Mouse (Mus musculus) MEL (cell line): ENCODE measurements at regions not wholly inside any gene's neighbourhood (a gene's known extent, or its start where the extent isn't known, plus 50 kb on each side); places are given as distances from the start of the nearest gene placed in this dataset.

ENCODE experiments used
- DNase-seq: peaks from one replicate; pipeline ENCODE4 v3.0.0; 2011; ENCODE audit warnings: low read depth, low spot score
- H3K27ac ChIP-seq: 2 replicates; pipeline ENCODE4 v1.5.1; 2012; ENCODE audit warnings: low read depth, mild to moderate bottlenecking, control low read depth, low read length, moderate library complexity; ENCODE audit not compliant: control insufficient read depth
- H3K27me3 ChIP-seq, 2 experiments: fragments of 150-350 bp in 1 of 2; sonication (generic) in 1 of 2; 2 replicates each; pipeline ENCODE4 v1.6.1; 2012; ENCODE audit warnings: low read length in 2 of 2, mild to moderate bottlenecking in 2 of 2, improper control_type of control experiment in 1 of 2, moderate library complexity in 1 of 2; ENCODE audit not compliant: insufficient read depth in 2 of 2, control insufficient read depth in 1 of 2
- H3K36me3 ChIP-seq, 2 experiments: 2 replicates each; pipeline ENCODE4 v1.6.1; 2012 to 2014; ENCODE audit warnings: low read length in 2 of 2, improper control_type of control experiment in 1 of 2, inconsistent platforms in 1 of 2, mild to moderate bottlenecking in 1 of 2; ENCODE audit not compliant: insufficient read depth in 2 of 2, control insufficient read depth in 1 of 2
- H3K4me1 ChIP-seq, 2 experiments: fragments of 150-350 bp in 1 of 2; sonication (generic) in 1 of 2; 2 replicates each; pipeline ENCODE4 v1.6.1; 2012; ENCODE audit warnings: low read length in 2 of 2, improper control_type of control experiment in 1 of 2, mild to moderate bottlenecking in 1 of 2; ENCODE audit not compliant: insufficient read depth in 2 of 2, control insufficient read depth in 1 of 2
- H3K4me3 ChIP-seq, 2 experiments: fragments of 150-350 bp in 1 of 2; sonication (generic) in 1 of 2; 2 replicates each; pipeline ENCODE4 v1.5.1; 2012; ENCODE audit warnings: low read depth in 2 of 2, low read length in 2 of 2, mild to moderate bottlenecking in 2 of 2, moderate library complexity in 2 of 2, control low read depth in 1 of 2, improper control_type of control experiment in 1 of 2; ENCODE audit not compliant: control insufficient read depth in 1 of 2, insufficient read depth in 1 of 2
- H3K79me2 ChIP-seq: 2 replicates; pipeline ENCODE4 v1.6.1; 2012; ENCODE audit warnings: mild to moderate bottlenecking, low read length, moderate library complexity; ENCODE audit not compliant: control insufficient read depth, poor library complexity, insufficient read depth
- H3K9ac ChIP-seq: 2 replicates; pipeline ENCODE4 v1.6.1; 2012; ENCODE audit warnings: low read depth, mild to moderate bottlenecking, control low read depth, low read length, moderate library complexity; ENCODE audit not compliant: control insufficient read depth, poor library complexity, severe bottlenecking
- H3K9me3 ChIP-seq: fragments of 150-350 bp; sonication (generic); replicated peaks from 2 replicates; pipeline ENCODE4 v1.6.1; 2012; ENCODE audit warnings: mild to moderate bottlenecking, low read length, improper control_type of control experiment, moderate library complexity; ENCODE audit not compliant: insufficient read depth
- BHLHE40 ChIP-seq: IDR thresholded peaks from 2 replicates; pipeline ENCODE4 v1.6.1; 2012; ENCODE audit warnings: low read depth, mild to moderate bottlenecking, inconsistent platforms, low read length, improper control_type of control experiment, borderline replicate concordance
- CHD1 ChIP-seq: IDR thresholded peaks from 2 replicates; pipeline ENCODE4 v1.6.1; 2012; ENCODE audit warnings: low read depth, mild to moderate bottlenecking, inconsistent platforms, low read length, improper control_type of control experiment
- CTCF ChIP-seq, 3 experiments: IDR thresholded peaks in 2 of 3; conservative IDR thresholded peaks in 1 of 3; 2 replicates each; pipeline ENCODE4 v1.5.1; 2011 to 2012; ENCODE audit warnings: low read length in 3 of 3, low read depth in 2 of 3, mild to moderate bottlenecking in 2 of 3, improper control_type of control experiment in 1 of 3, inconsistent platforms in 1 of 3, mixed read lengths in 1 of 3, moderate library complexity in 1 of 3; ENCODE audit not compliant: control insufficient read depth in 1 of 3, insufficient read depth in 1 of 3, poor library complexity in 1 of 3, severe bottlenecking in 1 of 3
- ELF1 ChIP-seq: IDR thresholded peaks from 2 replicates; pipeline ENCODE4 v1.6.1; 2014; ENCODE audit warnings: low read depth, mild to moderate bottlenecking, inconsistent platforms, low read length, improper control_type of control experiment, moderate library complexity
- EP300 ChIP-seq, 2 experiments: IDR thresholded peaks; 2 replicates each; pipeline ENCODE4 v1.6.1; 2011; ENCODE audit warnings: improper control_type of control experiment in 2 of 2, low read length in 2 of 2, low read depth in 1 of 2, mild to moderate bottlenecking in 1 of 2
- ETS1 ChIP-seq: IDR thresholded peaks from 2 replicates; pipeline ENCODE4 v1.6.1; 2012; ENCODE audit warnings: low read depth, mild to moderate bottlenecking, inconsistent platforms, low read length, improper control_type of control experiment, moderate library complexity
- GABPA ChIP-seq: IDR thresholded peaks from 2 replicates; pipeline ENCODE4 v1.6.1; 2012; ENCODE audit warnings: low read depth, mild to moderate bottlenecking, inconsistent platforms, low read length, improper control_type of control experiment, moderate library complexity
- GATA1 ChIP-seq: IDR thresholded peaks from 2 replicates; pipeline ENCODE4 v1.6.1; 2011; ENCODE audit warnings: low read depth, low read length, improper control_type of control experiment
- HCFC1 ChIP-seq: IDR thresholded peaks from 2 replicates; pipeline ENCODE4 v1.6.1; 2012; ENCODE audit warnings: low read depth, mild to moderate bottlenecking, inconsistent platforms, low read length, improper control_type of control experiment, moderate library complexity
- KAT2A ChIP-seq: conservative IDR thresholded peaks from 2 replicates; pipeline ENCODE4 v1.6.1; 2012; ENCODE audit warnings: low read depth, low read length, improper control_type of control experiment, inconsistent platforms
- MEF2A ChIP-seq: IDR thresholded peaks from 2 replicates; pipeline ENCODE4 v1.6.1; 2014; ENCODE audit warnings: low read depth, mild to moderate bottlenecking, inconsistent platforms, low read length, improper control_type of control experiment; ENCODE audit not compliant: poor library complexity, insufficient replicate concordance, severe bottlenecking; ENCODE audit errors: extremely low read depth
- MYB ChIP-seq: IDR thresholded peaks from 2 replicates; pipeline ENCODE4 v1.6.1; 2011; ENCODE audit warnings: mild to moderate bottlenecking, low read depth, low read length, improper control_type of control experiment
- MYC ChIP-seq: IDR thresholded peaks from 2 replicates; pipeline ENCODE4 v1.6.1; 2011; ENCODE audit warnings: low read depth, mild to moderate bottlenecking, low read length, improper control_type of control experiment, moderate library complexity
- NELFE ChIP-seq: IDR thresholded peaks from 2 replicates; pipeline ENCODE4 v1.6.1; 2011; ENCODE audit warnings: low read depth, low read length, improper control_type of control experiment
- NRF1 ChIP-seq: IDR thresholded peaks from 2 replicates; pipeline ENCODE4 v1.6.1; 2014; ENCODE audit warnings: low read depth, mild to moderate bottlenecking, inconsistent platforms, low read length, improper control_type of control experiment, moderate library complexity; ENCODE audit not compliant: poor library complexity, insufficient read depth, severe bottlenecking
- POLR2A ChIP-seq, 2 experiments: IDR thresholded peaks; 2 replicates each; pipeline ENCODE4 v1.6.1; 2011 to 2012; ENCODE audit warnings: low read length in 2 of 2, mild to moderate bottlenecking in 2 of 2, control low read depth in 1 of 2, improper control_type of control experiment in 1 of 2, low read depth in 1 of 2, moderate library complexity in 1 of 2; ENCODE audit not compliant: control insufficient read depth in 1 of 2, insufficient read depth in 1 of 2, poor library complexity in 1 of 2
- RAD21 ChIP-seq: IDR thresholded peaks from 2 replicates; pipeline ENCODE4 v1.6.1; 2011; ENCODE audit warnings: mild to moderate bottlenecking, low read depth, low read length, improper control_type of control experiment
- TBP ChIP-seq: IDR thresholded peaks from 2 replicates; pipeline ENCODE4 v1.8.0; 2011; ENCODE audit warnings: low read depth, low read length, improper control_type of control experiment
- TCF12 ChIP-seq: IDR thresholded peaks from 2 replicates; pipeline ENCODE4 v1.6.1; 2014; ENCODE audit warnings: low read depth, mild to moderate bottlenecking, inconsistent platforms, low read length, improper control_type of control experiment, moderate library complexity
- UBTF ChIP-seq: IDR thresholded peaks from 2 replicates; pipeline ENCODE4 v1.6.1; 2012; ENCODE audit warnings: low read depth, mild to moderate bottlenecking, inconsistent platforms, low read length, improper control_type of control experiment, moderate library complexity, borderline replicate concordance; ENCODE audit not compliant: insufficient read depth
- USF1 ChIP-seq: IDR thresholded peaks from 2 replicates; pipeline ENCODE4 v1.6.1; 2014; ENCODE audit warnings: low read depth, mild to moderate bottlenecking, inconsistent platforms, low read length, improper control_type of control experiment, moderate library complexity
- USF2 ChIP-seq, 2 experiments: IDR thresholded peaks; 2 replicates each; pipeline ENCODE4 v1.6.1; 2011 to 2012; ENCODE audit warnings: improper control_type of control experiment in 2 of 2, low read length in 2 of 2, borderline replicate concordance in 1 of 2, inconsistent platforms in 1 of 2, low read depth in 1 of 2, mild to moderate bottlenecking in 1 of 2; ENCODE audit not compliant: insufficient read depth in 1 of 2
- ZC3H11A ChIP-seq: IDR thresholded peaks from 2 replicates; pipeline ENCODE4 v1.6.1; 2012; ENCODE audit warnings: low read depth, mild to moderate bottlenecking, inconsistent platforms, low read length, improper control_type of control experiment
- ZKSCAN1 ChIP-seq: IDR thresholded peaks from 2 replicates; pipeline ENCODE4 v1.6.1; 2012; ENCODE audit warnings: low read depth, mild to moderate bottlenecking, inconsistent platforms, low read length, improper control_type of control experiment, moderate library complexity

DNA sequence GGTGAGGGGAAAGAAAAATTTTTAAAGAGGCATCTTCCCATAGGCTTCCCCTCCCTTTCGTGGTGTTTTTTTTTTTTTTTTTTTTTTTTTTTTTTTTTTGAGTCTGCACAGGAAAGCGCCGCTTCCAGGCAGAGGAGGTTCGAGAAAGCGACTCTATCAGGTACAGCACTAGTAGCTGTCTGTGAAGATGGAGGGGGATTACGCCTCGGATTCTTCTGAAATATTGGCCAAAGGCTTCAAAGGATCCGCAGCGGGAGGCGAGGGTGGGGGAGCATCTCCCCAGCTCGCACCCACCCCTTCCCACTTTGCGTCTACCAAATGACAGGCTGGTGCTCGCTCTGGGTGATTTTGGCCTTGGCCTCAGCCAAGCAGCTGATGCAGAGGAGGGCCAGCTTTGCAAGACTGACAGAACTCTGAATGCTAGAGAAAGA, 419.1 kb upstream of the Ubash3b start:
- no peaks in the 10 kb centered on the region for H3K79me2 ChIP-seq
- no peak overlapping the region for H3K27ac ChIP-seq
- TF ChIP-seq BHLHE40 (no peak), ELF1 (no peak), ZKSCAN1 (no peak), MYC (no peak), GATA1 (no peak), CHD1 (no peak), NELFE (no peak), USF1 (no peak), USF2 (IDR thresholded peaks at IDR 0.05; ENCODE audit: borderline replicate concordance in 1 of 2, insufficient read depth in 1 of 2, low read depth in 1 of 2, low read length in 2 of 2) (no peak), EP300 (IDR thresholded peaks at IDR 0.05; ENCODE audit: low read depth in 1 of 2, low read length in 2 of 2) (no peak)
- H3K27me3 ChIP-seq, result no peaks in the 10 kb centered on the region
- no peaks in the 10 kb centered on the region for H3K36me3 ChIP-seq
- no peak for DNase-seq
- no peak overlapping the region for H3K4me3 ChIP-seq
- H3K4me1 ChIP-seq, result no peaks in the 10 kb centered on the region
- H3K9ac ChIP-seq, result no peak overlapping the region
- H3K9me3 ChIP-seq, result no peaks in the 10 kb centered on the region

DNA sequence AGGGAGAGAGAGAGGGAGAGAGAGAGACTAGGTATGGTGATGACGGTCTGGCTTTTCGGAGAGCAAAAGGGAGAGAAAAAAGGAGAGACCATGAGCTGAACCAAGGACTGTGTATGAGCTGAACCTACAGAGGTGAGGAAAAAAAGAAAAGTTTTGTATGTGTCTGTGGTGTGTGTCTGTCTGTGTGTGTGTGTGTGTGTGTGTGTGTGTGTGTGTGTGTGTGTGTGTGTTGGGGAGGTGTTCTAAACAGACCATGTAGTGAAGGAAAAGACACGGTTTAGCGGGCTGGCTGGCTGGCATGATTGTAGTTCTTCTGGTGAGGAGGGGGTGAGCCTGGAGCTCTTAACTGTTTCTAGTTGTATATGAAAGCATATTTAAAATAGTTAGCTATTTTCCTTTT, 418.6 kb upstream of the Ubash3b start:
- Histone ChIP-seq H3K4me1 (no peaks in the 10 kb centered on the region), H3K9me3 (no peaks in the 10 kb centered on the region), H3K9ac (no peak overlapping the region), H3K27me3 (no peaks in the 10 kb centered on the region), H3K27ac (no peak overlapping the region), H3K4me3 (no peak overlapping the region), H3K36me3 (no peaks in the 10 kb centered on the region), H3K79me2 (no peaks in the 10 kb centered on the region)
- TF ChIP-seq MYB, result no peak
- no peak for TF ChIP-seq ZKSCAN1
- no peak for TF ChIP-seq MYC
- no peak for TF ChIP-seq MEF2A
- no peak for TF ChIP-seq POLR2A (IDR thresholded peaks at IDR 0.05; ENCODE audit: control insufficient read depth in 1 of 2, insufficient read depth in 1 of 2, low read depth in 1 of 2, low read length in 2 of 2, poor library complexity in 1 of 2)
- TF ChIP-seq TCF12, result no peak
- TF ChIP-seq UBTF, result no peak
- no peak for TF ChIP-seq ZC3H11A
- no peak for TF ChIP-seq HCFC1
- no peak for TF ChIP-seq USF1
- no peak for TF ChIP-seq TBP
- no peak for TF ChIP-seq GATA1
- TF ChIP-seq CTCF (IDR thresholded peaks at IDR 0.05 in 2 of 3, conservative IDR thresholded peaks at IDR 0.05 in 1 of 3; ENCODE audit: control insufficient read depth in 1 of 3, insufficient read depth in 1 of 3, low read depth in 2 of 3, low read length in 3 of 3, poor library complexity in 1 of 3, severe bottlenecking in 1 of 3), result no peak
- no peak for TF ChIP-seq ELF1
- TF ChIP-seq GABPA, result no peak
- no peak for TF ChIP-seq EP300 (IDR thresholded peaks at IDR 0.05; ENCODE audit: low read depth in 1 of 2, low read length in 2 of 2)
- TF ChIP-seq ETS1, result no peak
- TF ChIP-seq NRF1, result no peak
- TF ChIP-seq KAT2A, result no peak
- TF ChIP-seq RAD21, result no peak
- no peak for DNase-seq
